Mouse (Mus musculus) stomach, postnatal 0 days (tissue): ENCODE measurements at regions not wholly inside any gene's neighbourhood (a gene's known extent, or its start where the extent isn't known, plus 50 kb on each side); places are given as distances from the start of the nearest gene placed in this dataset.

ENCODE experiments used
- CTCF ChIP-seq: IDR thresholded peaks from 2 replicates; pipeline ENCODE4 v1.5.1; 2016; ENCODE audit warnings: antibody characterized with exemption, low read depth, mild to moderate bottlenecking, moderate library complexity
- EP300 ChIP-seq: optimal IDR thresholded peaks from 2 replicates; pipeline ENCODE3; 2016; ENCODE audit warnings: antibody characterized with exemption

DNA sequence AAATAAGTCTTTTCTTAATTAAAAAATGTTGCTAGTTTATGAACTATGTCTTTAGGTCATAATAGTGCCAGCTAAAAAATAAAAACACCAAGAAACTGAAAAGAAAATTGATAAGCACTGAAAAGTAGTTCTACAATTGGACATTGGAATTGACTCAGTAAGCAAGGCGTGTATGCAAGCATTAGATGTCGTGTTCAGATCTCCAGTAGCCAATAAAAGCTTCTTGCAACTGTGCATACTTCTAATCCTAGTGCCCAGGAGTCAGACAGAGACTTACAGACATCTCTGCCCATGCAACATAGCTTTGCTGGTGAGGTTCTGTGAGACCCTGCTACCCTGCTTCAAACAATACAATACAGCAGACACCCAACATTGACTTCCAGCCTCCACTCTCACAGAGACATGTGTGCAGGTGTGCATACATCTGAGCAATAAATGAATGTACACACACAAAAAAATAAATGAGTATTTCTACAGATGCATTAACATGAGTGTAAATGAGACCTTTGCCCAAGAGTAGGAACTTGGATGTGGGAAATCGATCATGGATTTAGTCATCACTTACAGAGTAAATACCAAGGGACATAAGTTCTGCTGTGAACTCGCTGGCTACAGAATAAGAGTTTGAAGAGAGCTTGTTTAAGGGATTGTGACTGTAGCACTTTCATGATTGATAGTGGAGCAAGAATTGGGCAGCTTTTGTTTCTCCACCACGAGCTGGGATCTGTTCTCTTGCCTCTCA lies 142.9 kb upstream of the Gas1 start:
- TF ChIP-seq CTCF (no peak), EP300 (no peak)
